Mouse (Mus musculus): ENCODE data around the gene Fam136a. TPM values are rescaled to one million over a fixed set of nuclear protein-coding genes. Genes with fewer than 3 reads are reported as not detected.

Gene Fam136a
- polyA plus RNA-seq, 1 experiment = 56.0 TPM

- Histone ChIP-seq H3K27me3 (ENCODE audit: control insufficient read depth, insufficient read depth, low read length, poor library complexity, severe bottlenecking) (no peaks in the 10 kb centered on the region), H3K4me1 (ENCODE audit: control insufficient read depth, insufficient read depth, low read length) (peaks cover 3% of the 10 kb centered on the region), H3K9ac (ENCODE audit: low read depth, poor library complexity, severe bottlenecking) (no peak overlapping the region), H3K27ac (ENCODE audit: insufficient read depth, low read length) (no peak overlapping the region), H3K9me3 (replicated peaks; ENCODE audit: control insufficient read depth, insufficient read depth, low read length, poor library complexity, severe bottlenecking) (no peaks in the 10 kb centered on the region), H3K36me3 (ENCODE audit: control insufficient read depth, insufficient read depth, low read length, poor library complexity, severe bottlenecking) (peaks cover 9% of the 10 kb centered on the region), H3K4me3 (ENCODE audit: low read depth, low read length) (no peak overlapping the region)
- TF ChIP-seq CTCF (IDR thresholded peaks at IDR 0.05; ENCODE audit: low read depth, low read length) (no peak), EP300 (IDR thresholded peaks at IDR 0.05; ENCODE audit: insufficient read depth, low read depth, low read length) (no peak)
Measured at GRCm38 (mm10) chr6:86406306-86406705, 40.9 kb downstream of the Fam136a start.

DNA sequence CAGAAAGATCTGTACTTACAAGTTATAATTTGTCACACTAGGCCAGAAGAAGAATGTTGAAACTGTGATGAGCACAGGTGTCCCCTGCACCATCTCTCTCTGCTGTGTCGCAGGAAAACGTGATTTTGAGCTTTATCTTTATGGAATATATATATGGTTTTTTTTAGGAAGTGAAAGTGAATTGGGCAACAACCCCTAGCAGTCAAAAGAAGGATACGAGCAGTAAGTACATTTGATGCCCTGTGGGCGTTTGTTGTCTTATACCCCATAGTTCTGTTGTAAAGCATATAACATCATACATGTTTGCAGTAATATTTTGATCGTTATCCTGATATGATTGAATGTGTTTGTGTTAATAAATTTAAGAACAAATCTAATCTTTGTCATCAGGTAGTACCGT, 53.3 kb downstream of the Fam136a start:
- Histone ChIP-seq H3K9me3 (replicated peaks; ENCODE audit: control insufficient read depth, insufficient read depth, low read length, poor library complexity, severe bottlenecking) (no peaks in the 10 kb centered on the region), H3K27me3 (ENCODE audit: control insufficient read depth, insufficient read depth, low read length, poor library complexity, severe bottlenecking) (no peaks in the 10 kb centered on the region), H3K27ac (ENCODE audit: insufficient read depth, low read length) (no peak overlapping the region), H3K4me3 (ENCODE audit: low read depth, low read length) (no peak overlapping the region), H3K4me1 (ENCODE audit: control insufficient read depth, insufficient read depth, low read length) (no peaks in the 10 kb centered on the region), H3K9ac (ENCODE audit: low read depth, poor library complexity, severe bottlenecking) (no peak overlapping the region), H3K36me3 (ENCODE audit: control insufficient read depth, insufficient read depth, low read length, poor library complexity, severe bottlenecking) (peaks cover 32% of the 10 kb centered on the region)
- TF ChIP-seq POLR2A (IDR thresholded peaks at IDR 0.05; ENCODE audit: insufficient read depth, low read length) = no peak
- no peak for TF ChIP-seq EP300 (IDR thresholded peaks at IDR 0.05; ENCODE audit: insufficient read depth, low read depth, low read length)
- TF ChIP-seq CTCF (IDR thresholded peaks at IDR 0.05; ENCODE audit: low read depth, low read length) = no peak

- Histone ChIP-seq H3K36me3 (ENCODE audit: control insufficient read depth, insufficient read depth, low read length, poor library complexity, severe bottlenecking) (peaks cover 33% of the 10 kb centered on the region), H3K27ac (ENCODE audit: insufficient read depth, low read length) (no peak overlapping the region), H3K27me3 (ENCODE audit: control insufficient read depth, insufficient read depth, low read length, poor library complexity, severe bottlenecking) (no peaks in the 10 kb centered on the region), H3K9me3 (replicated peaks; ENCODE audit: control insufficient read depth, insufficient read depth, low read length, poor library complexity, severe bottlenecking) (no peaks in the 10 kb centered on the region), H3K4me3 (ENCODE audit: low read depth, low read length) (no peak overlapping the region), H3K9ac (ENCODE audit: low read depth, poor library complexity, severe bottlenecking) (no peak overlapping the region), H3K4me1 (ENCODE audit: control insufficient read depth, insufficient read depth, low read length) (no peaks in the 10 kb centered on the region)
- TF ChIP-seq POLR2A (IDR thresholded peaks at IDR 0.05; ENCODE audit: insufficient read depth, low read length) (no peak), CTCF (IDR thresholded peaks at IDR 0.05; ENCODE audit: low read depth, low read length) (no peak), EP300 (IDR thresholded peaks at IDR 0.05; ENCODE audit: insufficient read depth, low read depth, low read length) (no peak)
Measured at GRCm38 (mm10) chr6:86419239-86419638, 53.8 kb downstream of the Fam136a start.

Other genes starting within 250 kb of the Fam136a start
- 6.3 and 7.4 TPM in 2 replicates for gene Tgfa, start 170.4 kb upstream of the Fam136a start, polyA plus RNA-seq (2011; ENCODE audit: insufficient read depth, insufficient read length, low read depth, missing spikeins)
- gene Snrpg, start 5.7 kb downstream of the Fam136a start, polyA plus RNA-seq (2011; ENCODE audit: insufficient read depth, insufficient read length, low read depth, missing spikeins) = 201 and 274 TPM in 2 replicates
- 50.1 and 51.7 TPM in 2 replicates for gene Pcyox1, start 31.5 kb downstream of the Fam136a start, polyA plus RNA-seq (2011; ENCODE audit: insufficient read depth, insufficient read length, low read depth, missing spikeins)
- 79.7 and 81.2 TPM in 2 replicates for gene Tia1, start 38.6 kb downstream of the Fam136a start, polyA plus RNA-seq (2011; ENCODE audit: insufficient read depth, insufficient read length, low read depth, missing spikeins)
- not detected in 2 replicates for gene Gm44790, start 61.0 kb downstream of the Fam136a start, polyA plus RNA-seq (2011; ENCODE audit: insufficient read depth, insufficient read length, low read depth, missing spikeins)
- 12.6 and 13.6 TPM in 2 replicates for gene C87436, start 72.7 kb downstream of the Fam136a start, polyA plus RNA-seq (2011; ENCODE audit: insufficient read depth, insufficient read length, low read depth, missing spikeins)
- 328 and 331 TPM in 2 replicates for gene Pcbp1, start 160.7 kb downstream of the Fam136a start, polyA plus RNA-seq (2011; ENCODE audit: insufficient read depth, insufficient read length, low read depth, missing spikeins)

Data from ES-Bruce4 (cell line).